Mouse (Mus musculus): ENCODE results near the gene Aldob.

DNA sequence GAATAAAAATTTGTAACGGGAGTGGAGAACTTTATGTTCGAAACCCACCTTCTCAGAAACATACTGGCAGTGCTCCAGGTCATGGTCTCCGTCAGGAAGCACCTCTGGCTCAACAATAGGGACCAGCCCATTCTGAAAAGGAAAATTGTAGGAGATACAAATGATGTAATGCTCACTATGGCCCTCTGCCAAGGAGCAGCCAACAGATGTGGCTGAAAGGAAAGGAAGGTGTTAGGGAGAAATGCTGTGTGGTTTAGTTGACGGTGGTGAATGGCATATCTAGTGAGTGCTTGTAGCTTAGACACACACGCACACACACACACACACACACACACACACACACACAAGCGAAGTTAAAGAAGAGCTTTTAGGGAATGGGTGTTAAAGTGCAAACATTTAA lies 9.7 kb downstream of the Aldob start:
- TF ChIP-seq CTCF (IDR thresholded peaks at IDR 0.05; ENCODE audit: control insufficient read depth, insufficient read depth, low read length) (no peak), POLR2A (IDR thresholded peaks at IDR 0.05; ENCODE audit: borderline replicate concordance, control insufficient read depth, low read depth, low read length) (no peak)

Measured in bone marrow, adult 2 months (tissue).